Mouse (Mus musculus) spleen, adult 2 months (tissue): ENCODE data around the gene Asap2. TPM values are rescaled to one million over a fixed set of nuclear protein-coding genes. Genes with fewer than 3 reads are reported as not detected.

Experiments used
- DNase-seq, 2 experiments: peaks; one replicate each; pipeline versions ENCODE4 v3.0.0 to v3.0.0-alpha.2; 2012 to 2021; ENCODE audit warnings: low spot score in 2 of 2, low read depth in 1 of 2
- H3K27ac ChIP-seq: fragments of 200-500 bp; 2 replicates; pipeline ENCODE4 v1.5.1; 2012; ENCODE audit warnings: low read length, inconsistent platforms; ENCODE audit not compliant: insufficient read depth
- H3K27me3 ChIP-seq: fragments of 200-500 bp; 2 replicates; pipeline ENCODE4 v1.6.1; 2012; ENCODE audit warnings: mild to moderate bottlenecking, moderate library complexity, low read length, inconsistent platforms; ENCODE audit not compliant: control insufficient read depth, insufficient read depth
- H3K36me3 ChIP-seq: fragments of 200-500 bp; 2 replicates; pipeline ENCODE4 v1.6.1; 2012; ENCODE audit warnings: mild to moderate bottlenecking, low read length, inconsistent platforms; ENCODE audit not compliant: control insufficient read depth, insufficient read depth
- H3K4me1 ChIP-seq: fragments of 200-500 bp; 2 replicates; pipeline ENCODE4 v1.6.1; 2011; ENCODE audit warnings: inconsistent platforms; ENCODE audit not compliant: control insufficient read depth, insufficient read depth, insufficient read length
- H3K4me3 ChIP-seq: fragments of 200-500 bp; 2 replicates; pipeline ENCODE4 v1.5.1; 2011; ENCODE audit warnings: mild to moderate bottlenecking, inconsistent platforms; ENCODE audit not compliant: insufficient read depth, insufficient read length; ENCODE audit errors: extremely low read depth
- CTCF ChIP-seq: fragments of 200-500 bp; IDR thresholded peaks from 2 replicates; pipeline ENCODE4 v1.5.1; 2011; ENCODE audit warnings: mild to moderate bottlenecking, inconsistent platforms; ENCODE audit not compliant: insufficient read depth, insufficient read length, insufficient replicate concordance; ENCODE audit errors: extremely low read depth
- POLR2A ChIP-seq: fragments of 200-500 bp; IDR thresholded peaks from 2 replicates; pipeline ENCODE4 v1.6.1; 2011; ENCODE audit warnings: low read depth, low read length, inconsistent platforms
- WGBS: fragments of 180-500 bp; shearing (Covaris S2); methylation state at CpG from one replicate; pipeline ENCODE4 v1.1.7; 2018; 5-methylcytosine and 5-hydroxymethylcytosine counted together
- polyA plus RNA-seq: library from polyadenylated mRNA; depleted of rRNA; stranded (reverse); fragments of >200 nt; gene quantifications from 2 replicates; pipeline ENCODE4 v1.2.3, GENCODE M21; 2012

Gene Asap2
- polyA plus RNA-seq, 1 experiment = 3.3 TPM

- no peak for DNase-seq
- H3K27me3 ChIP-seq = no peaks in the 10 kb centered on the region
- no peak overlapping the region for H3K27ac ChIP-seq
- 0 out of 2 replicates have a peak, but pooled peaks cover 3% of the 10 kb centered on the region for H3K4me1 ChIP-seq
- peaks cover 3% of the 10 kb centered on the region; the same call in 1 of the 2 replicates for H3K36me3 ChIP-seq
- WGBS = 95% methylated on average over 3 of the region's 3 CpGs
- no peak overlapping the region for H3K4me3 ChIP-seq
- TF ChIP-seq CTCF = no peak
- no peak for TF ChIP-seq POLR2A
Observed at GRCm38 (mm10) chr12:21264970-21265369, 274.7 kb downstream of the Asap2 start.

GRCm38 (mm10) chr12:21265501-21265900 lies 275.2 kb downstream of the Asap2 start:
- no peaks in the 10 kb centered on the region for H3K27me3 ChIP-seq
- H3K27ac ChIP-seq = no peak overlapping the region
- peaks cover 4% of the 10 kb centered on the region; the same call in 1 of the 2 replicates for H3K36me3 ChIP-seq
- H3K4me1 ChIP-seq = 0 out of 2 replicates have a peak, but pooled peaks cover 3% of the 10 kb centered on the region
- no peak for DNase-seq
- no peak overlapping the region for H3K4me3 ChIP-seq
- TF ChIP-seq POLR2A (no peak), CTCF (no peak)
- WGBS = 97% methylated on average over 4 of the region's 4 CpGs

DNA sequence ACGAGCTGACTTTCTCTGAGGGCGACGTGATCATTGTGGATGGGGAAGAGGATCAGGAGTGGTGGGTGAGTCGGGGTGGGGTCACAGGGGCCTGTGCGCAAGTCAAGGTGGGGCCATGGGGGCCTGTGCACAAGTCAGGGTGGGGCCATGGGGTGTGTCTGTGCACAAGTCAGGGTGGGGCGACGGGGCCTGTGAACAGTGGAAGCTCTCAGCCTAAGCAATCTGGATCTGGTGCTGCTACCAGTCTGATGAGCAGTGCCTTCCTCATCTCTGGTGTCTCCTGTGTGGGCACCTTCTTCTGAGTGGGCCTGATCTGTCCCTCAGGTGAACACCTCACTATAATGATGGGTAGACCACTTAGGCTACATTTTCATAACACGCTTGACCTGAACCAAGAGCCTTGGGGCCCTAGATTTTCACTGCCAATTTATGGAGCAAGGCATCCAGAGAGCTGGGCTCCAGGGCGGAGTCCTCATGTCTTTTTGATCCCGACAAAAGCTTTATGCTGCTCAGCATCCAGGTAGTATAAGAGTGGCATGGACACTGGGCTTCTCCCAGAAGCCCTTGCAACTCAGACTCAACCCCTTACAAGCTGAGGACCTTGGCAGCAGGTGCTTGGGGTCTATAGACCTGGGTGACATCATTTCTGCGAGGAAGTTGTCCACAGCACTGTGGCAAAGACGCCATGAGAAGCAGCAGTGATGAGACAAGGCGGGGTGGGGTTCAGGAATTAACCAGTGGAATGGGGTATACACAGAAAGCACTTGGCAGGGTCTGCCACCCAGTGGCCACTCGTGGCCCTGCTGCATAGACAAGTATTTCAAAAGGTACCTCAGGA lies 275.9 kb downstream of the Asap2 start:
- peaks cover 9% of the 10 kb centered on the region; the same call in 1 of the 2 replicates for H3K36me3 ChIP-seq
- H3K27ac ChIP-seq = no peak overlapping the region
- peak in 1 of 2 experiments; percentile 22 for DNase-seq
- H3K4me3 ChIP-seq = no peak overlapping the region
- H3K4me1 ChIP-seq = 0 out of 2 replicates have a peak, but pooled peaks cover 3% of the 10 kb centered on the region
- WGBS = 80% methylated on average over 14 of the region's 14 CpGs
- H3K27me3 ChIP-seq = no peaks in the 10 kb centered on the region
- TF ChIP-seq POLR2A = no peak
- peak; percentile 41; the same call in 1 of the 2 replicates for TF ChIP-seq CTCF

DNA sequence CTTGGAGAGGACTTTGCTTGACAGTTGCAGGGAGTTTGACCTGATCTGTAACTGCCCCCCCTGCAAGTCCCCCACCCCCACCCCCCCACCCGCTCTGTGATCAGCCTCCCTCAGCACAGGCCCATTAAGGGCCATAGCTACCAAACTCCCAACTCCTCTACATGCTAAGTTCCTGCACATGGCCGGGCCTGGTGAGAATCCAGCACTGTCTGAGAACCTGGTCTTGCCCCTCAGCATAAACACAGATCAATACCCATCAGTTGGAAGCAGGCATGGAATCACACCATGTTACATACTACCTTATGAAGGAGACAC lies 276.5 kb downstream of the Asap2 start:
- no peak for DNase-seq
- Histone ChIP-seq H3K36me3 (peaks cover 12% of the 10 kb centered on the region; the same call in 1 of the 2 replicates), H3K4me1 (0 out of 2 replicates have a peak, but pooled peaks cover 3% of the 10 kb centered on the region), H3K27ac (no peak overlapping the region), H3K27me3 (no peaks in the 10 kb centered on the region), H3K4me3 (no peak overlapping the region)
- TF ChIP-seq CTCF (no peak), POLR2A (no peak)
- 78% methylated on average over 2 of the region's 2 CpGs for WGBS

DNA sequence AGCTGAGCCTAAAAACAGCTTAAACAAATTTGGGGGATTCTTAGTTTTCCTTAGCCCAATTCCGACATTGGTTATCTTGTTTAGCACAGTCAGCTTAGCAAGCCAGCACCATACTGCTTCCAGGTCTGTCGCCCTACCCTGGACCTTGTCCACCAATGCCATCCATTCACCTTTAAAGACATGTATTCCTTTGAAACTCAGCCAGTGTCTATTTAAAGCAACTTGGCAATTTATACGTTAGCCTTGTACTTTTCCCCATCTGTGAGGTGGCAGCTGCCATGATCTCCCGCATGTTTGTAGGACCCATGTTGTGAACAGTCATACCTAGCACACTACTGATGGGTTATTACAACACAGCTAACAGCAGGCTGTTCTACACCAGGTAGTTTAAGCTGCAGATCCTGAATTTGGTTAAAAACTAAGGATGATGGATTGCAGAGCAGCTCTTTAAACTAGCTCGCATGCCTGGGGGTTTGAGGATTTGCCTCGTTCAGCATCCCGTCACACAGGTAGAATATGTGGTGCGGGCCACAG lies 277.9 kb downstream of the Asap2 start:
- TF ChIP-seq POLR2A = no peak
- TF ChIP-seq CTCF = no peak
- 0 out of 2 replicates have a peak, but pooled peaks cover 3% of the 10 kb centered on the region for H3K4me1 ChIP-seq
- no peak for DNase-seq
- no peak overlapping the region for H3K27ac ChIP-seq
- H3K4me3 ChIP-seq = no peak overlapping the region
- 95% methylated on average over 8 of the region's 8 CpGs for whole genome bisulfite sequencing
- H3K27me3 ChIP-seq = no peaks in the 10 kb centered on the region
- H3K36me3 ChIP-seq = peaks cover 17% of the 10 kb centered on the region; the same call in 1 of the 2 replicates

DNA sequence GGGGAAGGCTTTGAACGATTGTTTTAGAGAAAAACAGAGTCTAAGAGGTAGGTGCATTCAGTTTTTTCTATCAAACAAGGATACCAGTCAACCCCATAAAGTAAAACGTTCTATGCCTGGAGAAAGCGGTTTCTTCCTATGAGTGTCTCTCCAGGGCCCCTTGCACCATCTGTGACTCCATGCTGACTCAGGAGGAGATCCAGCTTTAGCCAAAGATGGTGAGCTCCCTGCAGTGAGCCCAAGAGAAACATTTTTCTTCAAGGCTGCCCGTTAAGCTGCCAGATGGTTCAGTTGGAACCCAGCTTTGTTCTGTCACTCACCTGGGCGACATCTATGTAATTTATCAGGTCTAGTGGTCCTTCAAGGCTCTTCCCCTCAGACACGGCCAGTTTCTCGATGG lies 284.2 kb downstream of the Asap2 start:
- Histone ChIP-seq H3K36me3 (peaks cover 26% of the 10 kb centered on the region), H3K27me3 (no peaks in the 10 kb centered on the region), H3K4me1 (no peaks in the 10 kb centered on the region), H3K4me3 (no peak overlapping the region), H3K27ac (no peak overlapping the region)
- TF ChIP-seq POLR2A = no peak
- TF ChIP-seq CTCF = no peak
- WGBS = 88% methylated on average over 7 of the region's 7 CpGs
- DNase-seq = no peak
